25 mouse cellular contexts compared by ENCODE assay signal in genomic region chr1:82576182-82576581, GRCm38 (mm10). TPM values are rescaled to one million over a fixed set of nuclear protein-coding genes. Genes with fewer than 3 reads are reported as not detected.
DNase-seq lines count a peak whose midpoint lies in the region; ATAC-seq and TF ChIP-seq lines count a peak whose summit lies in the region.
"Had no signal": no experiment of that assay in that cellular context is flagged by ENCODE, and none has a peak within 500 bp of the region (broad histone marks: within the 10 kb centered on the region; RNA-seq: fewer than 3 reads in every experiment).

No protein-coding gene starts in this region.

- H3K4me3 ChIP-seq in forebrain, postnatal 0 days (ENCODE audit: low read depth, low read length), result no peak overlapping the region
- no peak overlapping the region for H3K4me3 ChIP-seq in forebrain, embryonic 11.5 days (ENCODE audit: low read depth, low read length)
- H3K4me3 ChIP-seq in kidney, postnatal 0 days (replicated peaks; ENCODE audit: low read depth, low read length), result no peak overlapping the region
- no peak overlapping the region for H3K4me3 ChIP-seq in lung, postnatal 0 days (ENCODE audit: low read depth, low read length)
- H3K4me3 ChIP-seq: embryonic facial prominence, embryonic 13.5 days; forebrain, embryonic 13.5 days; gastrocnemius, adult 2 months; heart, embryonic 10.5 days; heart, embryonic 15.5 days; hindbrain, embryonic 10.5 days; hindbrain, embryonic 15.5 days had no signal

- DNase-seq in forebrain, postnatal 0 days, result no peak
- no peak for DNase-seq in forebrain, embryonic 11.5 days (ENCODE audit: low spot score)
- DNase-seq in kidney, postnatal 0 days (ENCODE audit: low spot score), result no peak
- DNase-seq in kidney, postnatal 10 days, result no peak
- no peak for DNase-seq in lung, postnatal 0 days (ENCODE audit: low spot score)
- no peak for DNase-seq in lung, adult 18-20 months
- DNase-seq in brain, embryonic 14.5 days (ENCODE audit: low read depth), result no peak
- DNase-seq in yolk sac, embryonic 10.5 days (ENCODE audit: low spot score), result no peak
- DNase-seq: adrenal gland, adult 8-10 months; B cell, adult 2 months; cerebellum, adult 11-12 months; cerebellum, adult 9-11 months; cerebellum, postnatal 36 days; gastrocnemius, postnatal 25 days; heart, postnatal 14 days had no signal

- H3K36me3 ChIP-seq in forebrain, postnatal 0 days (ENCODE audit: insufficient read depth), result no peaks in the 10 kb centered on the region
- no peaks in the 10 kb centered on the region for H3K36me3 ChIP-seq in forebrain, embryonic 11.5 days (ENCODE audit: control insufficient read depth, insufficient read depth, low read length)
- no peaks in the 10 kb centered on the region for H3K36me3 ChIP-seq in kidney, postnatal 0 days (ENCODE audit: insufficient read depth, low read length)
- no peaks in the 10 kb centered on the region for H3K36me3 ChIP-seq in lung, postnatal 0 days (ENCODE audit: insufficient read depth, low read length)
- H3K36me3 ChIP-seq: embryonic facial prominence, embryonic 13.5 days; heart, embryonic 10.5 days; heart, embryonic 15.5 days; hindbrain, embryonic 10.5 days; hindbrain, embryonic 15.5 days had no signal

- no peak overlapping the region for H3K27ac ChIP-seq in forebrain, postnatal 0 days (ENCODE audit: low read depth, low read length)
- no peak overlapping the region for H3K27ac ChIP-seq in forebrain, embryonic 11.5 days (ENCODE audit: low read depth, low read length)
- no peak overlapping the region for H3K27ac ChIP-seq in kidney, postnatal 0 days
- no peak overlapping the region for H3K27ac ChIP-seq in lung, postnatal 0 days (ENCODE audit: low read length)
- H3K27ac ChIP-seq: embryonic facial prominence, embryonic 13.5 days; forebrain, embryonic 13.5 days; gastrocnemius, adult 2 months; heart, embryonic 10.5 days; heart, embryonic 15.5 days; hindbrain, embryonic 10.5 days; hindbrain, embryonic 15.5 days had no signal

- no peaks in the 10 kb centered on the region for H3K27me3 ChIP-seq in forebrain, postnatal 0 days (ENCODE audit: insufficient read depth, low read length)
- H3K27me3 ChIP-seq in forebrain, embryonic 11.5 days (ENCODE audit: control insufficient read depth, insufficient read depth, low read length), result no peaks in the 10 kb centered on the region
- no peaks in the 10 kb centered on the region for H3K27me3 ChIP-seq in kidney, postnatal 0 days (ENCODE audit: insufficient read depth, low read length)
- H3K27me3 ChIP-seq in lung, postnatal 0 days (replicated peaks; ENCODE audit: insufficient read depth, low read length), result no peaks in the 10 kb centered on the region
- H3K27me3 ChIP-seq: embryonic facial prominence, embryonic 13.5 days; forebrain, embryonic 13.5 days; heart, embryonic 15.5 days; hindbrain, embryonic 15.5 days had no signal

- no peaks in the 10 kb centered on the region for H3K9me3 ChIP-seq in forebrain, postnatal 0 days (ENCODE audit: low read length)
- no peaks in the 10 kb centered on the region for H3K9me3 ChIP-seq in forebrain, embryonic 11.5 days (ENCODE audit: control insufficient read depth, low read length)
- H3K9me3 ChIP-seq in kidney, postnatal 0 days (replicated peaks; ENCODE audit: low read length), result no peaks in the 10 kb centered on the region
- no peaks in the 10 kb centered on the region for H3K9me3 ChIP-seq in lung, postnatal 0 days (ENCODE audit: low read length)
- H3K9me3 ChIP-seq: embryonic facial prominence, embryonic 13.5 days; forebrain, embryonic 13.5 days; heart, embryonic 10.5 days; heart, embryonic 15.5 days; hindbrain, embryonic 10.5 days; hindbrain, embryonic 15.5 days had no signal

- 0 out of 2 replicates have a peak, but pooled peaks have one; percentile 4 for TF ChIP-seq CTCF in forebrain, postnatal 0 days (IDR thresholded peaks at IDR 0.05; ENCODE audit: low read depth)
- TF ChIP-seq CTCF in kidney, postnatal 0 days (IDR thresholded peaks at IDR 0.05; ENCODE audit: low read depth), result peak; percentile 24; the same call in 1 of the 2 replicates
- TF ChIP-seq CTCF in lung, postnatal 0 days (IDR thresholded peaks at IDR 0.05), result peak; percentile 38
- 0 out of 2 replicates have a peak, but pooled peaks have one; percentile 15 for TF ChIP-seq CTCF in brain, embryonic 14.5 days (IDR thresholded peaks at IDR 0.05; ENCODE audit: borderline replicate concordance, extremely low read depth, insufficient read depth, insufficient read length)

- TF ChIP-seq EP300 in lung, postnatal 0 days (IDR thresholded peaks at IDR 0.05), result no peak

- no peak overlapping the region for H3K9ac ChIP-seq in forebrain, postnatal 0 days
- H3K9ac ChIP-seq in forebrain, embryonic 11.5 days (ENCODE audit: low read length), result no peak overlapping the region
- no peak overlapping the region for H3K9ac ChIP-seq in kidney, postnatal 0 days (ENCODE audit: low read depth, low read length)
- no peak overlapping the region for H3K9ac ChIP-seq in lung, postnatal 0 days (replicated peaks; ENCODE audit: low read depth)
- H3K9ac ChIP-seq: embryonic facial prominence, embryonic 13.5 days; forebrain, embryonic 13.5 days; heart, embryonic 15.5 days; hindbrain, embryonic 15.5 days had no signal

- TF ChIP-seq POLR2A in brain, embryonic 14.5 days (IDR thresholded peaks at IDR 0.05; ENCODE audit: borderline replicate concordance, extremely low read depth, insufficient read depth, insufficient read length, poor library complexity, severe bottlenecking), result no peak

- 84% methylated on average over 2 of the region's 2 CpGs for WGBS in forebrain, postnatal 0 days
- 85% methylated on average over 2 of the region's 2 CpGs for WGBS in forebrain, embryonic 11.5 days
- 89% methylated on average over 2 of the region's 2 CpGs for WGBS in kidney, postnatal 0 days
- WGBS in lung, postnatal 0 days, result 76% methylated on average over 2 of the region's 2 CpGs

- H3K4me1 ChIP-seq in forebrain, postnatal 0 days (ENCODE audit: insufficient read depth), result no peaks in the 10 kb centered on the region
- H3K4me1 ChIP-seq in forebrain, embryonic 11.5 days (replicated peaks; ENCODE audit: control insufficient read depth, insufficient read depth, low read length), result no peaks in the 10 kb centered on the region
- H3K4me1 ChIP-seq in kidney, postnatal 0 days (replicated peaks; ENCODE audit: insufficient read depth, low read length), result no peaks in the 10 kb centered on the region
- H3K4me1 ChIP-seq in lung, postnatal 0 days (ENCODE audit: insufficient read depth, low read depth, low read length), result no peaks in the 10 kb centered on the region
- H3K4me1 ChIP-seq: embryonic facial prominence, embryonic 13.5 days; forebrain, embryonic 13.5 days; hindbrain, embryonic 10.5 days; hindbrain, embryonic 15.5 days had no signal

- H3K4me2 ChIP-seq in forebrain, postnatal 0 days (ENCODE audit: low read depth), result no peak overlapping the region
- no peak overlapping the region for H3K4me2 ChIP-seq in forebrain, embryonic 11.5 days (ENCODE audit: low read depth, low read length, severe bottlenecking)
- H3K4me2 ChIP-seq in kidney, postnatal 0 days (ENCODE audit: low read length), result no peak overlapping the region
- H3K4me2 ChIP-seq in lung, postnatal 0 days (replicated peaks; ENCODE audit: low read depth, low read length), result no peak overlapping the region
- H3K4me2 ChIP-seq: embryonic facial prominence, embryonic 13.5 days; forebrain, embryonic 13.5 days; heart, embryonic 15.5 days; hindbrain, embryonic 15.5 days had no signal

- ATAC-seq in forebrain, postnatal 0 days, result no peak
- ATAC-seq in forebrain, embryonic 11.5 days (replicated peaks; ENCODE audit: low FRiP score), result no peak
- ATAC-seq in kidney, postnatal 0 days (replicated peaks; ENCODE audit: low FRiP score, low read depth), result no peak
- no peak for ATAC-seq in lung, postnatal 0 days
- ATAC-seq: CD4-positive, CD25-positive, alpha-beta regulatory T cell, adult 4 months; forebrain, embryonic 13.5 days; inflammation-experienced regulatory T-cells, adult 6 months had no signal

RNA-seq across cellular contexts. Expression of gene Col4a4, which starts 10.5 kb away (rescaled TPM):
- total RNA-seq in forebrain, postnatal 0 days (2014; rRNA removed), result 0.29 and 0.38 TPM in 2 replicates
- polyA plus RNA-seq in forebrain, postnatal 0 days (2015; fragmentation: Nextera tagmentation; extraction: Ambion mirVana), result 0.14 and 0.22 TPM in 2 replicates
- polyA plus RNA-seq in forebrain, embryonic 11.5 days (2014; fragmentation: Nextera tagmentation; extraction: Ambion mirVana), result 0.12 and 0.21 TPM in 2 replicates
- 20.3 and 20.8 TPM in 2 replicates for polyA plus RNA-seq in kidney, postnatal 0 days (2015; fragmentation: Nextera tagmentation; extraction: Ambion mirVana)
- 67.3 and 78.7 TPM in 2 replicates for polyA plus RNA-seq in lung, postnatal 0 days (2015; fragmentation: Nextera tagmentation; extraction: Ambion mirVana)
- 0.34 TPM in 2 replicates for polyA plus RNA-seq in brain, embryonic 14.5 days (2012; rRNA removed)
- total RNA-seq: granulocyte monocyte progenitor cell, adult 5-6 weeks had no signal

RNA-seq across cellular contexts. Expression of gene Col4a3, which starts 10.5 kb away (rescaled TPM):
- 0.57 and 0.69 TPM in 2 replicates for total RNA-seq in forebrain, postnatal 0 days (2014; rRNA removed)
- polyA plus RNA-seq in forebrain, postnatal 0 days (2015; fragmentation: Nextera tagmentation; extraction: Ambion mirVana), result 0.16 and 0.27 TPM in 2 replicates
- polyA plus RNA-seq in forebrain, embryonic 11.5 days (2014; fragmentation: Nextera tagmentation; extraction: Ambion mirVana), result 0.08 and 0.28 TPM in 2 replicates
- 21.9 and 22.3 TPM in 2 replicates for polyA plus RNA-seq in kidney, postnatal 0 days (2015; fragmentation: Nextera tagmentation; extraction: Ambion mirVana)
- 114 and 120 TPM in 2 replicates for polyA plus RNA-seq in lung, postnatal 0 days (2015; fragmentation: Nextera tagmentation; extraction: Ambion mirVana)
- 0.14 and 0.25 TPM in 2 replicates for polyA plus RNA-seq in brain, embryonic 14.5 days (2012; rRNA removed)
- total RNA-seq: granulocyte monocyte progenitor cell, adult 5-6 weeks had no signal
- polyA plus RNA-seq: CD4-positive, CD25-positive, alpha-beta regulatory T cell, adult 4 months had no signal

Comparison
In these comparisons a context has a peak if more than half of its experiments do, and no peak if none do; other contexts are left out.
1. RNA of gene Col4a4, which starts 10.5 kb away (polyA plus RNA-seq): 67.3 to 78.7 TPM in lung, postnatal 0 days and 20.3 to 20.8 TPM in kidney, postnatal 0 days; 0.34 TPM in brain, embryonic 14.5 days, 0.14 to 0.22 TPM in forebrain, postnatal 0 days and 0.12 to 0.21 TPM in forebrain, embryonic 11.5 days; every median in the first group is over 10 times any median in the second.
2. RNA of gene Col4a3, which starts 10.5 kb away (polyA plus RNA-seq): 114 to 120 TPM in lung, postnatal 0 days and 21.9 to 22.3 TPM in kidney, postnatal 0 days; 0.16 to 0.27 TPM in forebrain, postnatal 0 days, 0.14 to 0.25 TPM in brain, embryonic 14.5 days and 0.08 to 0.28 TPM in forebrain, embryonic 11.5 days; every median in the first group is over 10 times any median in the second.
3. Peak in every context shown above with its lines, with median percentiles within 50 percentile points of each other: CTCF ChIP-seq.